In the genomic region with DNA sequence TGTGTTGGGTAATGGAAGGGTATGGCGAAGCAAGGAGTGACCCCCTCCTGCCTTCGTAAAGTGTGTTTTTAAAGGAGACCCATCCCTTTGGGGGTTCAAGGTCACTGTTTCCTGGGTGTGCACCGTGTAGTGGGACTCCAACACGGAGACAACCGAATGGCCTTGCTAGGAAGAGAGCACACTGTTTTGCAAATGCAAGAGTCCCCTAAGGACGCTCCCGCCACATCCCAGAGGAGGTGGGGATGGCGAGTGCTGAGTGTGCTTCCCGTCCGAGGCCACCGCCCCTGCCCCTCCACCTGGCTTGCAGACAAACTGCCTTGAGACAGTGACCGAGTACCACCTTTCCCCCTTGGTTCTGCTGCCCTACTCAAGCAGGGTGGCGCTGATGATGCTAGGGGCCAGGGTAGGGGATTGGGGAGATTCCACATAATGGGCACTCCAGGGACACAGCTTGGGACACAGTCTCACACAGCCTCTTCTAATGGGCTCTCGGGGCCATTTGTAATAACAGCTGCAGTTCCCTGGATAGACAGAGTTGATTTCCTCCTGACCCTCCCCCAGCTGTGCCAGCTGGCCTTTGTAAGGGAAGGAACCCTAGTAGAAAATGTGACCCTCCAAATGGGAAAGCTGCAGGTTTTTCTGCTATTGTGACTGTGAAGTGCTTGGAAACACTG, we compare ENCODE assay signal across 8 mouse cellular contexts. TPM values are rescaled to one million over a fixed set of nuclear protein-coding genes. Genes with fewer than 3 reads are reported as not detected.
DNase-seq lines count a peak whose midpoint lies in the region; ATAC-seq lines count a peak whose summit lies in the region.

No protein-coding gene starts in this region.

- H3K9ac ChIP-seq in neural tube, embryonic 15.5 days (replicated peaks), result peak overlapping the region; percentile 76

- H3K4me2 ChIP-seq in neural tube, embryonic 15.5 days, result peak overlapping the region; percentile 90

- peak; percentile 10 for DNase-seq in adrenal gland, adult 8-10 months
- no peak for DNase-seq in adrenal gland, postnatal 14 days
- peak; percentile 10 for DNase-seq in ovary, postnatal 36 days (ENCODE audit: low spot score)
- no peak for DNase-seq in ovary, postnatal 14 days (ENCODE audit: low spot score)
- peak; percentile 54 for DNase-seq in limb, embryonic 10.5 days (ENCODE audit: low spot score)
- DNase-seq in ovary, adult 18-20 months (ENCODE audit: low spot score), result no peak
- DNase-seq in cerebellum, postnatal 4 days (ENCODE audit: low spot score in 2 of 2), result no peak

- H3K36me3 ChIP-seq in limb, embryonic 10.5 days, result no peaks in the 10 kb centered on the region
- no peaks in the 10 kb centered on the region for H3K36me3 ChIP-seq in neural tube, embryonic 15.5 days

- peaks cover 33% of the 10 kb centered on the region for H3K27me3 ChIP-seq in limb, embryonic 10.5 days (ENCODE audit: low read depth, poor library complexity, severe bottlenecking)
- H3K27me3 ChIP-seq in neural tube, embryonic 15.5 days (replicated peaks), result no peaks in the 10 kb centered on the region

- peak overlapping the region; percentile 19; the same call in 1 of the 2 replicates for H3K27ac ChIP-seq in limb, embryonic 10.5 days
- peak overlapping the region; percentile 95 for H3K27ac ChIP-seq in neural tube, embryonic 15.5 days (replicated peaks)

- no peaks in the 10 kb centered on the region for H3K9me3 ChIP-seq in limb, embryonic 10.5 days (replicated peaks)
- H3K9me3 ChIP-seq in neural tube, embryonic 15.5 days (replicated peaks), result no peaks in the 10 kb centered on the region

- peak overlapping the region; percentile 80 for H3K4me3 ChIP-seq in limb, embryonic 10.5 days
- peak overlapping the region; percentile 80 for H3K4me3 ChIP-seq in neural tube, embryonic 15.5 days (replicated peaks)

- WGBS in limb, embryonic 10.5 days, result 1% methylated on average over 14 of the region's 14 CpGs
- WGBS in neural tube, embryonic 15.5 days, result 3% methylated on average over 14 of the region's 14 CpGs

- peaks cover 43% of the 10 kb centered on the region for H3K4me1 ChIP-seq in limb, embryonic 10.5 days
- peaks cover 44% of the 10 kb centered on the region for H3K4me1 ChIP-seq in neural tube, embryonic 15.5 days

- no peak for ATAC-seq in neural tube, embryonic 15.5 days (ENCODE audit: low FRiP score)

RNA-seq across cellular contexts. Expression of gene Frat1, which starts 2.1 kb away (rescaled TPM):
- 1 to 10 TPM; 7.5 to 9.2 (median 8.8) TPM for total RNA-seq in adrenal gland, adult 8-10 months (2022)
- 7.5 and 10.7 TPM in 2 replicates for total RNA-seq in adrenal gland, postnatal 14 days (2021)
- polyA plus RNA-seq in limb, embryonic 10.5 days (2016; fragmentation: Nextera tagmentation; extraction: Ambion mirVana), result 4.3 and 4.9 TPM in 2 replicates
- polyA plus RNA-seq in neural tube, embryonic 15.5 days (2015; fragmentation: Nextera tagmentation; extraction: Ambion mirVana), result 20.1 and 22.7 TPM in 2 replicates

RNA-seq across cellular contexts. Expression of gene Frat2, which starts 16.1 kb away (rescaled TPM):
- 1 to 10 TPM; 1.8 to 4.4 (median 3.8) TPM for total RNA-seq in adrenal gland, adult 8-10 months (2022)
- 5.5 and 6.4 TPM in 2 replicates for total RNA-seq in adrenal gland, postnatal 14 days (2021)
- 1.9 and 3.0 TPM in 2 replicates for polyA plus RNA-seq in limb, embryonic 10.5 days (2016; fragmentation: Nextera tagmentation; extraction: Ambion mirVana)
- 7.0 and 7.1 TPM in 2 replicates for polyA plus RNA-seq in neural tube, embryonic 15.5 days (2015; fragmentation: Nextera tagmentation; extraction: Ambion mirVana)

RNA-seq across cellular contexts. Expression of gene Arhgap19, which starts 30.0 kb away (rescaled TPM):
- total RNA-seq in adrenal gland, adult 8-10 months (2022), result 1 to 10 TPM; 4.5 to 8.6 (median 7.2) TPM
- total RNA-seq in adrenal gland, postnatal 14 days (2021), result 7.2 and 7.9 TPM in 2 replicates
- 45.7 and 47.1 TPM in 2 replicates for polyA plus RNA-seq in limb, embryonic 10.5 days (2016; fragmentation: Nextera tagmentation; extraction: Ambion mirVana)
- 4.8 and 8.7 TPM in 2 replicates for polyA plus RNA-seq in neural tube, embryonic 15.5 days (2015; fragmentation: Nextera tagmentation; extraction: Ambion mirVana)

Comparison
In these comparisons a context has a peak if more than half of its experiments do, and no peak if none do; other contexts are left out.
1. DNase-seq: peak in adrenal gland, adult 8-10 months (single experiment), ovary, postnatal 36 days (single experiment) and limb, embryonic 10.5 days (single experiment); none in adrenal gland, postnatal 14 days (single experiment), ovary, postnatal 14 days (single experiment), ovary, adult 18-20 months (single experiment) and cerebellum, postnatal 4 days (0 of 2).